Mouse (Mus musculus): Measurements from ENCODE around the gene Rfc1.
A peak's percentile ranks its signal among the peaks of the same experiment; 100 is the strongest.

DNA sequence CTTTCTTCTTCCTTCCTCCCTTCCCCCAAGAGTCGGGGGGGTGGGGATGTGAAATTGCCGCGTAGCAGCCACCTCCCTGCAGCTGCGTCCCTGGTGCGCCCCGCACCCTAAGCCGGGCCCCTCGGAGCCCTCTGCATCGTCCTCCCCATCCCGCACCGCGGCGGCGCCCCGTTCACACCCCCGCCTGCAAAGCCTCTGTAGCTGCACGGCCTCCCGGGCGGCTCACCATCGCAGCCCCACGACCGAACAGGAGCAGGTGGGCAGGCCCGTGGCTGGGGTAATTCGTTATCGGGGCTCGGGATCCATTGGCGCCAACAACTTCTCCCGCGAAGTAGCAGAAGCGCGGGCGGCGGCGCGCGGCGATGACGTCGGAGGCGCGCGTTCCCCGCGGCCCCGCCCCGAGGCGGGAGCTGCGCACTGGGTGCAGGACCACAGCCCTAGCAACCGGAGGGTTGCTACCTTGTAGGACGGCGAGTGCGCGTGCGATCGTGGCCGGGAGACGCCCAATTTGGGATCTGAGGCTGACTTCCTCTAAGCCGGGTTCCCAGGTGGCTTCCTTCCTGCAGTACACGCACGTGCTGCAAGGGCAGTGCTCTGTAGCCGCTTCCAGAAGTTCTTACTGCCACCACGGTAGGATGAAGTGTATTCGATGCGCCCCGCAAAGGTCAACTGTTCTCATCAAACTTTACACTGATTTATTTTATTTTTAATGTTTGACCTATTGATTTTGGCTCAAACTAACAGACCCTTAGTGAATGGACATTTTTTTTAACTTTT is at the start of gene Rfc1:
- TF ChIP-seq CTCF (IDR thresholded peaks at IDR 0.05; ENCODE audit: extremely low read depth, insufficient read depth, low read length) (no peak), POLR2A (IDR thresholded peaks at IDR 0.05; ENCODE audit: extremely low read depth, insufficient read depth, low read length) (peak; percentile 74; the same call in 1 of the 2 replicates)
